Mouse (Mus musculus) embryo, embryonic 9.5 days (tissue): Measurements from ENCODE around the gene Pik3cd.

Experiments
- DNase-seq: peaks from one replicate; pipeline ENCODE4 v3.0.0-alpha.2; 2017; ENCODE audit errors: extremely low spot score

The Pik3cd gene

DNA sequence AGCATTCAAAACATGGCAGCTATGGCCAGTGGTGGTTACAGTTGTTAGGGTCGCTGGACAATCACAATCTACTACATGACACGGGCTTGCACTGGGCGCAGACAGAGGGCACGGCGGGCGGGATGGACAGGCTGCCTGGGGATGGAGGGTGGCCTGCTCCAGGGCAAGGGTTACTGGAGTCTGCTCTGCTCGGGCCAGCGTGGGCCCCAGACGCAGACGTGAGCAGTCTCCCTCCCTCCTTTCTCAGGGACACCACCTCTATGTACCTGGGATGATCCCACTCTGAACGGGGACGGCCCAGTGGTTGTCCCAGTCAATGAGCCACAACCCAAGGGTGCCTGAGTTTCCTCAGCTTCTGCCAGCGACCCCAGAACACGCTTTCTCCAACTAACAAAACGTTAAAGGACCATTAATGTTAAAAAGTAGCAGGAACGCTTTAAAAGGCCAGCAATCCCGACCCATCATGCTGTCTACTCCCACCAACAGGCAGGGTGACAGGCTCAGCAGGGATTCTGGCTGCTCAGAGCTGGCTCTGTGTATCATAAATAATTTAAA lies 22.6 kb upstream of the Pik3cd start:
- no peak for DNase-seq

GRCm38 (mm10) chr4:149723855-149724731 lies 21.7 kb upstream of the Pik3cd start:
- no peak for DNase-seq

GRCm38 (mm10) chr4:149723021-149723390 lies 20.6 kb upstream of the Pik3cd start:
- no peak for DNase-seq

GRCm38 (mm10) chr4:149722104-149723020 lies 20.0 kb upstream of the Pik3cd start:
- no peak for DNase-seq

DNA sequence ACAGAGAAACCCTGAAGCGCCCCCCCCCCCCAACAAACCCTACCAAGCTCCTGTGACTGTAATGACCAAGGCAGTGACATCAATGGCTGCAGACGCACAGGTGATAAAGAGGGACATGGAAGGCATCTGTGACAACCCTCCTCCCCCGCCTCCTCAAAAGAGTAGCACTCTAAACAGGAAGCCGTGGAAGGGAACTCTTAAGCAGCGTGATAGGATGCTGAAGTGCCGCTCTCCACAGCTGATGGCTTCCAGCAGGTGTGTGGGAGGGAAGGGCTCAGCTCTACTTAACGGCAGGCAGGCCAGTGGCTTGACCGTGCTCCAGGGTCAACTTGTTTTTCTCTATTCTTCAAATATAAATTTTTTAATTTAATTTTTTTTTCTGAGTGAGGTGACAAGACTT lies 18.8 kb upstream of the Pik3cd start:
- DNase-seq = no peak

GRCm38 (mm10) chr4:149719686-149720085 lies 17.3 kb upstream of the Pik3cd start:
- no peak for DNase-seq

DNA sequence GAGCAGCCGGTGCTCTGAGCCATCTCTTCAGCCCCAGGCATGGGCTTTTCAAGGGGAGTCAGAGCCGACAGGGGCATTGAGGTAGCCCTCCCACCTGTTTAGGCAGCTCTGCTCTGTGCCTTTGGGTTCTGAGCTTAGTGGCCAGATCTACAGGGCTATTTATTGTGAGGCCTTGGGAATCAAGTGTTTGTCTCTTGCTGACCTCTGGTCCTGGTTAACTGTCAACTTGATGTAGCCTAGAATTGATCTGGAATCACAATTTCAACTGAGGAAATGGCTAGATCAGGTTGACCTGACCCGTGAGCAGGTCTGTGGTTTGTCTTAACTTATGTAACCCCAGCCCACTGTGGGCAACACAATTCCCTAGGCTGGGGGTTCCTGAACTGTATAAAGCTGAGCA lies 12.2 kb upstream of the Pik3cd start:
- no peak for DNase-seq

GRCm38 (mm10) chr4:149711955-149712354 lies 9.6 kb upstream of the Pik3cd start:
- peak; percentile 76 for DNase-seq

- DNase-seq = no peak
Observed at GRCm38 (mm10) chr4:149711485-149711884, 9.1 kb upstream of the Pik3cd start.

DNA sequence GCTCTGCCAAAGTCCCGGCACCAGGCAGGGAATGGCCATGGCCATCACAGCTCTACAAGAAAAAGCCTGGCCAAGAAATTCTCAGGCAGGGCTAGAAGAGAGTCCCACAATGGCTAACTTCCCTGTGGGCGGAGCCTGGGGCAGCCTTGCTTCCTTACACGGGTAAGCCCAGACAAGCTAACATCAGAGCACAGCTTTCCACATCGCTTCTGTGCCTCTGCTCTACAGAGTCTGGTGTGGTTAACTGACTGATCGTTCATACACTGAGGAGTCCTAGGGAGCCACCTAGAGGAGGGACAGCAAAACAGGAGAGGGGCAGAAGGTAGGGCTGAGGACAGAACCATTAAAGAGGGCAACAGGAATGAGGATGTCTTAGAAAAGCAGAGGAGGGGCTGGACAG lies 8.1 kb upstream of the Pik3cd start:
- peak; percentile 55 for DNase-seq

- no peak for DNase-seq
Observed at GRCm38 (mm10) chr4:149705941-149706340, 3.6 kb upstream of the Pik3cd start.

DNA sequence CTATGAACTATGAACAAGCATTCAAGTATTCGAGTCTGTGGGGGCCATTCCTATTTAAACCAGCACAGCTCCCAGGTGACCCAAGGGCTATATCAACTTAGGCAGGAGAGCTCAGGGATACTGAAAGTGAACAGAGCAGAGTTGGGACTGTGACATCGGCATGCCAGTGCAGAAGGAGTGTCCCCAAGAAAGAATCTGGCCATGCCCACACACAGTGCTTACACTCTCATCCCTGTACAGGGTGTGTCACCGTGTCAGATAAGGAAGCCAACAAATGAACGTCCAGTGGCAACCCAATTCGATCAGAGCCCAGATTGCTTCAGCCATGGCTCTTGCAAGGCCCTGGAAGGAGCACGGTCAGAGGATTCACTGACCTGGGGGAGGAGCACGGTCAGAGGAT lies 2.9 kb upstream of the Pik3cd start:
- DNase-seq = no peak

DNA sequence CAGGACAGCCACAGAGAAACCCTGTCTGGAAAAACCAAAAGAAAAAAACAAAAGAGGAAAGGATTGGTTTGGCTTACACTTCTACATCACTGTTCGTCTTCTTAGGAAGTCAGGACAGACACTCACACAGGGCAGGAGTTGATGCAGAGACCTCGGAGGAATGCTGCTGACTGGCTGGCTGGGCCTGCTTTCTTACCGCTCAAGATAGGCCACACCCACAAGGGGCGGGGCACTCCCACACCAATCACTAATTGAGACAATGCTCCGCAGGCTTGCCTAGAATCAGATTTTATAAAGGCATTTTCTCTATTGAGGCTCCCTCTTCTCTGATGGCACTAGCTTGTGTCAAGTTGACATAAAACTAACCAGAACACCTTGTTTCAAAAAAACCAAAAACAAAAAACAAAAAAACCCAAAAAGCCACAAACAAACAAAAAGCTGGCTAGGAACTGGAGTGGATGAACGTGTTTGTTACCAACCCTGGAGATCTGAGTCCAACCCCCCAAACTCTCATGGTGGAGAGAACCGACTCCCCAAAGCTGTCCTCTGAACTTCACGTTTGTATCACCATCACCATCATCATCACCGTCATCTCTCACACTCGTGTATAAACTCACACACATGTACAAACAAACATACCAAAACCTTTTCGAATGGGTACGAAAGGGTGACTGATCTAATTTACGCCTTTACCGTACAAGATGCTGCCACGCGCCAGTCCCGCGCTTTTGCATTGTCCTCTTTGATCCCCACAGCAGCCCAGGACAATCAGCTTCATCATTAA lies 753 bp downstream of the Pik3cd start:
- DNase-seq = no peak

GRCm38 (mm10) chr4:149699953-149700352 lies 2.4 kb downstream of the Pik3cd start:
- DNase-seq = no peak

DNA sequence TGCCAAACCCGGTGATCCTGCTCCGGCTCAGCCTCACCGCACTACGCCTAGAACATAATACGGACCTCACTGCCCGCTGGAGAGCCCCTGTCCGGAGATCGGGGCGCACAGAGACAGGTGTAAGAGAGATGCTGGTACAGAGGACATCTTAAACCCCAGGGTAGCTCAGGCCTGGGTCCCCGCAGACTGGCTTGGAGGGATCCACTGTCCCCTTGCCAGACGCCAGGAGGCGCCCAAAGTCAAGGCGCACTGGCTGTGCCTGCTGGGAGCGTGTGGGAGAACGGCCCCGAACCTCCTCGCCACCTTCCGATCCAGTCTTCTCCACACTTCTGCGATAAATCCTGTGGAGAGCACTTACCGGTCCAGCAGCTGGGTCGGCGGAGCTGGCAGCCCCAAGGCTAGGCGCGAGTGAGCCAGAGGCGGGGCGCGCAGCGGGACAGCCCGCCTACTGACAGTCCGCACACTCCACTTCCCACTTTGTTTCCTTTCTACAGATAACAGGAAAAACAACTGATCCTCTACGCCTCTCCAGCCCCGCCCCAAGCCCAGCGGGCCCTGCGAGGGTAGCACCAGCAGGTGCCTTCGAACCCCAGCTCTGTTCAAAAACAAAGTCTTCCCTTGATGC lies 4.1 kb downstream of the Pik3cd start:
- DNase-seq = peak; percentile 77

- DNase-seq = no peak
Observed at GRCm38 (mm10) chr4:149697506-149698196, 4.7 kb downstream of the Pik3cd start.

DNA sequence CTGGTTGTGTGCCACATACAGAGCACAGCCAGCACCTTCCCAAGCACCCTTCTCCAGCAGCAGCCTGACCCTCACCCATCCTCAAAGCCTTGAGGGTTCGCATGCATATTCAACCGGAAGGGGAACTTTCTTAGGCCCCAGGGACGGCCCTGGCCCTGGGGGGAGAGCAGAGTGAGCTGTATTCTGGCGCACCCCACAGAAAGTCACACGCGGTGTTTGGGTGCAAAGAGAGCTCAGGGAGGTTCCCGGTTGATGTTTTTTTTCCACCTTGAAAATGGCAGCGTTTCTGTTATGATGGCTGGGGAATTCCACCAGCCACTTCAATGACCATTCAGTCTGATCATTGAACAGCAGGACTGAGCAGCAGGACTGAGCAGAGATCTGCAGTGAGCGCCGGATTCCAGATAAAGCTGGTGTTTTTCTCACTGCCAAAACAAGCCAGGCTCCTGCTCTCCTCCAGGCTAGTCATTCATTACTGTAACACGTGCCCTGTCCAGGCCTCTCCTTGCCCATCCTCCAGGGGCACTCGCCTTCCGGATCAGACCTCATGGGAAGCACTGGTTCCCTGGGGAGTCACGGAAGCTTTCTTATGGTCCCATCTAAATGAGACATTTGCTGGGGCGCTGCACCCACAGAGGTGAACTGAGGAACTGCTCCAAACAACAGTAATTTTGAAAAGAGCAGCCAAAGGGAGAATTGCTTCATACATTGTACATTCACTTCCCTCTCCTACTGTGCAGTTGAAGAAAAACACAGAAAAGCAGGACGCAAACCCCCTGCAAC lies 6.0 kb downstream of the Pik3cd start:
- DNase-seq = no peak

GRCm38 (mm10) chr4:149691368-149691767 lies 11.0 kb downstream of the Pik3cd start:
- DNase-seq = no peak

- no peak for DNase-seq
Observed at GRCm38 (mm10) chr4:149690828-149691280, 11.5 kb downstream of the Pik3cd start.
